Mouse (Mus musculus): Measurements from ENCODE around the gene Nucb2. TPM values are rescaled to one million over a fixed set of nuclear protein-coding genes. Genes with fewer than 3 reads are reported as not detected.

The Nucb2 gene
- total RNA-seq, 1 experiment, result 9.6 TPM

DNA sequence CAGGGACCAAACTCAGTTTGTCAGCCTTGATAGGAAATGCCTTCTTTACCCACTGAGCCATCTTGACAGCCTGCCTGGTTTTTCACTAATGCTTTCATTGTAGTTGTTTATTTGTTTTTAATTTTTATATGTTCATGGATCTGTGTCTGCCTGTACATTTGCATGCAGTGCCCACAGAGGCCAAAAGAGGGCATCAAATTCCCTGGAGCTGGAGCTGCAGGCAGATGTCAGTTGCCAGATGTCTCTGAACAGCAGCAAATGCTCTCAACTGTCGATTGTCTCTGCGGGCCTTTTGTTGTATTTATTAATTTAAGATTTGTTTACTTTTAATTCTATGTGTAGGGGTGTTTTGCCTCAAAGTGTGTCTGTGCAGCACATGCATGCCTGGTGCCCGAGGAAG is 15.6 kb downstream of the Nucb2 start:
- DNase-seq (ENCODE audit: low read depth, low spot score), result no peak
- TF ChIP-seq ZC3H11A (IDR thresholded peaks at IDR 0.05; ENCODE audit: borderline replicate concordance, low read depth, low read length), result no peak

GRCm38 (mm10) chr7:116524577-116524976 is 20.4 kb downstream of the Nucb2 start:
- Histone ChIP-seq H3K4me1 (ENCODE audit: control insufficient read depth in 2 of 2, insufficient read depth in 2 of 2, low read length in 2 of 2, poor library complexity in 1 of 2) (no peaks in the 10 kb centered on the region), H3K9ac (ENCODE audit: insufficient read depth, low read depth, low read length, poor library complexity, severe bottlenecking) (no peak overlapping the region), H3K4me3 (ENCODE audit: insufficient read depth in 1 of 2, low read depth in 1 of 2, low read length in 2 of 2, poor library complexity in 1 of 2, severe bottlenecking in 1 of 2) (no peak overlapping the region), H3K36me3 (ENCODE audit: control insufficient read depth, insufficient read depth, low read length, poor library complexity, severe bottlenecking) (peaks cover 2% of the 10 kb centered on the region; the same call in 1 of the 2 replicates), H3K27ac (ENCODE audit: insufficient read depth, low read depth, low read length, poor library complexity, severe bottlenecking) (no peak overlapping the region), H3K9me3 (ENCODE audit: control insufficient read depth, insufficient read depth, low read depth, low read length) (no peaks in the 10 kb centered on the region)
- in situ Hi-C loops (cut with MboI; ENCODE audit: low sequenced_read_pairs in 2 of 2, unreplicated experiment in 2 of 2), result no loop called here
- DNase-seq (ENCODE audit: low read depth, low spot score), result no peak
- TF ChIP-seq ZNF384 (IDR thresholded peaks at IDR 0.05; ENCODE audit: low read depth, low read length), result no peak
- no peak for TF ChIP-seq MAFK (IDR thresholded peaks at IDR 0.05; ENCODE audit: insufficient read depth, low read depth, low read length)
- TF ChIP-seq HCFC1 (IDR thresholded peaks at IDR 0.05; ENCODE audit: borderline replicate concordance, insufficient read depth, low read length), result no peak
- no peak for TF ChIP-seq ZC3H11A (IDR thresholded peaks at IDR 0.05; ENCODE audit: borderline replicate concordance, low read depth, low read length)
- TF ChIP-seq CHD2 (IDR thresholded peaks at IDR 0.05; ENCODE audit: low read depth, low read length), result no peak

More for the DNA sequence above, 15.6 kb downstream of the Nucb2 start:
- no peaks in the 10 kb centered on the region for H3K9me3 ChIP-seq (ENCODE audit: control insufficient read depth, insufficient read depth, low read depth, low read length)
- no peaks in the 10 kb centered on the region for H3K36me3 ChIP-seq (ENCODE audit: control insufficient read depth, insufficient read depth, low read length, poor library complexity, severe bottlenecking)
- H3K27ac ChIP-seq (ENCODE audit: insufficient read depth, low read depth, low read length, poor library complexity, severe bottlenecking), result no peak overlapping the region
- in situ Hi-C loops (cut with MboI; ENCODE audit: low sequenced_read_pairs in 2 of 2, unreplicated experiment in 2 of 2), result no loop called here
- H3K9ac ChIP-seq (ENCODE audit: insufficient read depth, low read depth, low read length, poor library complexity, severe bottlenecking), result no peak overlapping the region
- H3K4me3 ChIP-seq (ENCODE audit: insufficient read depth in 1 of 2, low read depth in 1 of 2, low read length in 2 of 2, poor library complexity in 1 of 2, severe bottlenecking in 1 of 2), result no peak overlapping the region
- no peaks in the 10 kb centered on the region for H3K4me1 ChIP-seq (ENCODE audit: control insufficient read depth in 2 of 2, insufficient read depth in 2 of 2, low read length in 2 of 2, poor library complexity in 1 of 2)

GRCm38 (mm10) chr7:116529793-116530192 is 25.6 kb downstream of the Nucb2 start:
- Histone ChIP-seq H3K27ac (ENCODE audit: insufficient read depth, low read depth, low read length, poor library complexity, severe bottlenecking) (no peak overlapping the region), H3K4me1 (ENCODE audit: control insufficient read depth in 2 of 2, insufficient read depth in 2 of 2, low read length in 2 of 2, poor library complexity in 1 of 2) (peaks cover 0 to 4% of the 10 kb centered on the region in 2 experiments; a peak in 1 of 4 replicates), H3K9ac (ENCODE audit: insufficient read depth, low read depth, low read length, poor library complexity, severe bottlenecking) (no peak overlapping the region), H3K9me3 (ENCODE audit: control insufficient read depth, insufficient read depth, low read depth, low read length) (no peaks in the 10 kb centered on the region), H3K36me3 (ENCODE audit: control insufficient read depth, insufficient read depth, low read length, poor library complexity, severe bottlenecking) (peaks cover 5% of the 10 kb centered on the region; the same call in 1 of the 2 replicates), H3K4me3 (ENCODE audit: insufficient read depth in 1 of 2, low read depth in 1 of 2, low read length in 2 of 2, poor library complexity in 1 of 2, severe bottlenecking in 1 of 2) (no peak overlapping the region)
- no peak for TF ChIP-seq HCFC1 (IDR thresholded peaks at IDR 0.05; ENCODE audit: borderline replicate concordance, insufficient read depth, low read length)
- no peak for TF ChIP-seq ZNF384 (IDR thresholded peaks at IDR 0.05; ENCODE audit: low read depth, low read length)
- no peak for TF ChIP-seq ZC3H11A (IDR thresholded peaks at IDR 0.05; ENCODE audit: borderline replicate concordance, low read depth, low read length)
- TF ChIP-seq CHD2 (IDR thresholded peaks at IDR 0.05; ENCODE audit: low read depth, low read length), result no peak
- no peak for TF ChIP-seq MAFK (IDR thresholded peaks at IDR 0.05; ENCODE audit: insufficient read depth, low read depth, low read length)
- no peak for DNase-seq (ENCODE audit: low read depth, low spot score)
- in situ Hi-C loops (cut with MboI; ENCODE audit: low sequenced_read_pairs in 2 of 2, unreplicated experiment in 2 of 2), result no loop called here

DNA sequence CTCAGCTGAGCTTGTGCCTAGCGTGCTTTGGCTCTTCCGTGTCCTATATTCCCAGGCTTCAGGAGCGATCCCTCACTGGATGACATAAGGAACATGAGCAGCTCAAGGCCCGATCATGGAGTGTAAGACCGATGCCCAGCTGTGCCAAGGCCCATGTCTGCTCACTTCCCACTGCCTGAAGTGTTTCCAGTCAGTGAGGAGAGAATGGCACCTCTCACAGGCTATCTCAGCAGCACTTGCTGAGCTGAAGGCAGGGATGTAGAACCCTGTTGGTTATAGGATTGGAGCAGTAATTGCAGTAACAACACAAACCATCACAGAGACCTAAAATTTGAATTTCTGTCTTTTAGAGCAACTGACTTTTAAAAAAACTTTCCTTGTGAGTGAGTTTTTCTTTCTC is 26.3 kb downstream of the Nucb2 start:
- H3K4me1 ChIP-seq (ENCODE audit: control insufficient read depth in 2 of 2, insufficient read depth in 2 of 2, low read length in 2 of 2, poor library complexity in 1 of 2), result peaks cover 0 to 4% of the 10 kb centered on the region in 2 experiments; a peak in 1 of 4 replicates
- TF ChIP-seq MAFK (IDR thresholded peaks at IDR 0.05; ENCODE audit: insufficient read depth, low read depth, low read length) (no peak), CHD2 (IDR thresholded peaks at IDR 0.05; ENCODE audit: low read depth, low read length) (no peak), ZC3H11A (IDR thresholded peaks at IDR 0.05; ENCODE audit: borderline replicate concordance, low read depth, low read length) (no peak), HCFC1 (IDR thresholded peaks at IDR 0.05; ENCODE audit: borderline replicate concordance, insufficient read depth, low read length) (no peak), ZNF384 (IDR thresholded peaks at IDR 0.05; ENCODE audit: low read depth, low read length) (no peak)
- H3K4me3 ChIP-seq (ENCODE audit: insufficient read depth in 1 of 2, low read depth in 1 of 2, low read length in 2 of 2, poor library complexity in 1 of 2, severe bottlenecking in 1 of 2), result no peak overlapping the region
- DNase-seq (ENCODE audit: low read depth, low spot score), result no peak
- H3K36me3 ChIP-seq (ENCODE audit: control insufficient read depth, insufficient read depth, low read length, poor library complexity, severe bottlenecking), result peaks cover 5% of the 10 kb centered on the region; the same call in 1 of the 2 replicates
- no peak overlapping the region for H3K9ac ChIP-seq (ENCODE audit: insufficient read depth, low read depth, low read length, poor library complexity, severe bottlenecking)
- H3K9me3 ChIP-seq (ENCODE audit: control insufficient read depth, insufficient read depth, low read depth, low read length), result no peaks in the 10 kb centered on the region
- H3K27ac ChIP-seq (ENCODE audit: insufficient read depth, low read depth, low read length, poor library complexity, severe bottlenecking), result no peak overlapping the region
- in situ Hi-C loops (cut with MboI; ENCODE audit: low sequenced_read_pairs in 2 of 2, unreplicated experiment in 2 of 2), result no loop called here

DNA sequence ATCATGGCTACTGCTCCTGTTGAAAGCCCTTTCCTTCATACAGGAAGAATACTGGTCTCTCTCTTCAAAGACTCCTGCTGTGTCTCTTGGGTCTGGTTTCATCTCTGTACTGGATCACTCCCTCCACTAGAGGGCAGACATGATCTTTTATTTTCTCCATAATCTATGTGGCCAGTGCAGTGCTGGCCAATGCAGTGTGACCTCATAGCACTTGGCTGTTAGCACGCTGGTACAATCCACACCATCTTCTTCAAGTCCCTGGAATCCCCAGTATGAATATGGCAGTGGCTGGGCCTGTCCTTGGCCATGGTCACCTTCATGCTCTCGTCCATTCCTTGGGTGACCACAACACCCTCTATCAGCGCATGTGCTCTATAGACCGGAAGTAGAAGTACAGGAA is 27.1 kb downstream of the Nucb2 start:
- no peak overlapping the region for H3K27ac ChIP-seq (ENCODE audit: insufficient read depth, low read depth, low read length, poor library complexity, severe bottlenecking)
- peak; percentile 70 for DNase-seq (ENCODE audit: low read depth, low spot score)
- H3K9ac ChIP-seq (ENCODE audit: insufficient read depth, low read depth, low read length, poor library complexity, severe bottlenecking), result no peak overlapping the region
- in situ Hi-C loops (cut with MboI; ENCODE audit: low sequenced_read_pairs in 2 of 2, unreplicated experiment in 2 of 2), result no loop called here
- H3K9me3 ChIP-seq (ENCODE audit: control insufficient read depth, insufficient read depth, low read depth, low read length), result no peaks in the 10 kb centered on the region
- no peak for TF ChIP-seq CHD2 (IDR thresholded peaks at IDR 0.05; ENCODE audit: low read depth, low read length)
- no peak; the same call in 1 of the 2 replicates for TF ChIP-seq ZC3H11A (IDR thresholded peaks at IDR 0.05; ENCODE audit: borderline replicate concordance, low read depth, low read length)
- no peak for TF ChIP-seq HCFC1 (IDR thresholded peaks at IDR 0.05; ENCODE audit: borderline replicate concordance, insufficient read depth, low read length)
- peak; percentile 38; the same call in 1 of the 2 replicates for TF ChIP-seq ZNF384 (IDR thresholded peaks at IDR 0.05; ENCODE audit: low read depth, low read length)
- no peak for TF ChIP-seq MAFK (IDR thresholded peaks at IDR 0.05; ENCODE audit: insufficient read depth, low read depth, low read length)
- peaks cover 0 to 4% of the 10 kb centered on the region in 2 experiments; a peak in 1 of 4 replicates for H3K4me1 ChIP-seq (ENCODE audit: control insufficient read depth in 2 of 2, insufficient read depth in 2 of 2, low read length in 2 of 2, poor library complexity in 1 of 2)
- no peak overlapping the region for H3K4me3 ChIP-seq (ENCODE audit: insufficient read depth in 1 of 2, low read depth in 1 of 2, low read length in 2 of 2, poor library complexity in 1 of 2, severe bottlenecking in 1 of 2)
- H3K36me3 ChIP-seq (ENCODE audit: control insufficient read depth, insufficient read depth, low read length, poor library complexity, severe bottlenecking), result peaks cover 2% of the 10 kb centered on the region; the same call in 1 of the 2 replicates

Measured in ES-E14 (cell line).